Mouse (Mus musculus) lung, postnatal 0 days (tissue): ENCODE data around the gene Cdyl.

Experiments
- CTCF ChIP-seq: IDR thresholded peaks from 2 replicates; pipeline ENCODE4 v1.5.1; 2016; ENCODE audit warnings: antibody characterized with exemption, mild to moderate bottlenecking
- EP300 ChIP-seq: IDR thresholded peaks from 2 replicates; pipeline ENCODE4 v1.6.1; 2016; ENCODE audit warnings: antibody characterized with exemption, mild to moderate bottlenecking, control low read depth

GRCm38 (mm10) chr13:35905879-35906481 lies 246.3 kb downstream of the Cdyl start, which contains the start of gene Rpp40:
- TF ChIP-seq EP300, result no peak
- TF ChIP-seq CTCF, result no peak
